In the genomic region with DNA sequence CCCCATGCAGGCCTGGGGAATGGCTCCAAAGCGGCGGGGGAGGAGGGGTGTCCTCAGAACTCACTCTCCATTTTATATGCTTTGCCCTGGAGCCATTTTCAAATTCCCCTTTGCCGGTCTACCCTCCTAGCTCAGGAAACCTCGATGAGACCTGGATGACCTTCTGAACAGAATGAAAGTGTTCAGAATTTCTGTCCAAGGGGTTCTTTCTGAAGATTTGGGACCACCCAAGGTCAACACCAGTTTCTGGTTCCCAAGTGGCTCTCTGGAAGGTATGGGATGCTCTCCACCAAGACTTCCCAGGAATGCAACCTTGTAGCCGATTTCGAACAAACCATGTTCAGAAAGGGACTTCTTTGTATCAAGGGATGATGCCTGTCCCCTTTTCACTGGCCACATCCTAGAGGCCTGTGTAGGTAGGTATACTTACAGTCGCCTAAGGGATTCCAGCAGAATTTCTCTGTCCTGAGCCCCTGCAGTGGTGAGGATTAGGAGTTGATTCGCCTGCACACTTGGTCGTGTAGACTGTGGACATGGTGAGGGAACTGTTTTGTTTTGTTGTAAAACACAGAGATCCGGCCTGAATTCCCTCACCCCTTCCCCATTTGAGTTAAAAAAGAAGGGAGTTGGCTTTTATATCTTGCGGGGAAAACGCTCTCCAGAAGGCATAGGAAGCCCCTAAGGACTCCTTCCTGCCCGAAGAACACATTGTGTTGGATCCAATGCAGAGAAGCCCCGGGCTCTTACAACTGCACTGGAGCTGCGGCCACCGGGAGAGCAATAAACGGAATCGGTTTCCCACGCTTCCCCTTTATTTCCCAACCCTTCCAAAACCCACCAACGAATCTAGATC, we compare ENCODE assay signal across 14 mouse cellular contexts. TPM values are rescaled to one million over a fixed set of nuclear protein-coding genes. Genes with fewer than 3 reads are reported as not detected.
DNase-seq lines count a peak whose midpoint lies in the region; ATAC-seq and TF ChIP-seq lines count a peak whose summit lies in the region.
"Had no signal": no experiment of that assay in that cellular context is flagged by ENCODE, and none has a peak within 500 bp of the region (broad histone marks: within the 10 kb centered on the region; RNA-seq: fewer than 3 reads in every experiment).

No protein-coding gene starts in this region.

- H3K27me3 ChIP-seq in kidney, embryonic 14.5 days (ENCODE audit: control insufficient read depth, insufficient read depth, low read length) = peaks cover 91% of the 10 kb centered on the region
- peaks cover 88% of the 10 kb centered on the region for H3K27me3 ChIP-seq in E14TG2a.4 (ENCODE audit: insufficient read depth, low read length)
- H3K27me3 ChIP-seq in forebrain, postnatal 0 days (ENCODE audit: insufficient read depth, low read length) = peaks cover 45% of the 10 kb centered on the region

- H3K4me2 ChIP-seq in kidney, embryonic 14.5 days (replicated peaks; ENCODE audit: low read depth, low read length) = peak overlapping the region; percentile 90; the same call in 1 of the 2 replicates
- peak overlapping the region; percentile 61 for H3K4me2 ChIP-seq in forebrain, postnatal 0 days (ENCODE audit: low read depth)

- DNase-seq in kidney, postnatal 36 days = no peak
- DNase-seq in R1 (ENCODE audit: low read depth, low spot score) = peak; percentile 35
- no peak for DNase-seq in forebrain, postnatal 0 days
- DNase-seq in spleen, adult 12 weeks (ENCODE audit: low spot score) = no peak
- DNase-seq in frontal cortex, postnatal 14 days (ENCODE audit: low spot score in 2 of 2) = no peak
- no peak for DNase-seq in spleen, postnatal 10 days (ENCODE audit: low spot score in 2 of 2)
- DNase-seq: gastrocnemius, adult 2 months; lung, adult 18-20 months; thymus, postnatal 4 days had no signal

- ATAC-seq in kidney, embryonic 14.5 days (ENCODE audit: low FRiP score, low TSS enrichment) = no peak
- ATAC-seq in forebrain, postnatal 0 days = no peak

- 0 out of 2 replicates have a peak overlapping the region, but pooled peaks have one; percentile 42 for H3K9ac ChIP-seq in kidney, embryonic 14.5 days (ENCODE audit: low read depth, low read length)
- no peak overlapping the region for H3K9ac ChIP-seq in forebrain, postnatal 0 days

- H3K36me3 ChIP-seq in kidney, embryonic 14.5 days (ENCODE audit: control insufficient read depth, insufficient read depth, low read length) = no peaks in the 10 kb centered on the region
- H3K36me3 ChIP-seq in E14TG2a.4 (ENCODE audit: insufficient read depth, low read length) = peaks cover 4% of the 10 kb centered on the region; the same call in 1 of the 2 replicates
- no peaks in the 10 kb centered on the region for H3K36me3 ChIP-seq in forebrain, postnatal 0 days (ENCODE audit: insufficient read depth)

- WGBS in kidney, embryonic 14.5 days = 5% methylated on average over 20 of the region's 20 CpGs
- 16% methylated on average over 20 of the region's 20 CpGs for WGBS in forebrain, postnatal 0 days

- H3K9me3 ChIP-seq in kidney, embryonic 14.5 days (ENCODE audit: control insufficient read depth, low read length) = no peaks in the 10 kb centered on the region
- no peaks in the 10 kb centered on the region for H3K9me3 ChIP-seq in E14TG2a.4 (ENCODE audit: low read length)
- no peaks in the 10 kb centered on the region for H3K9me3 ChIP-seq in forebrain, postnatal 0 days (ENCODE audit: low read length)

- 0 out of 2 replicates have a peak, but pooled peaks cover 7% of the 10 kb centered on the region for H3K4me1 ChIP-seq in kidney, embryonic 14.5 days (ENCODE audit: control insufficient read depth, insufficient read depth, low read length)
- H3K4me1 ChIP-seq in E14TG2a.4 (replicated peaks; ENCODE audit: low read depth, low read length) = peaks cover 64% of the 10 kb centered on the region
- no peaks in the 10 kb centered on the region; the same call in 1 of the 2 replicates for H3K4me1 ChIP-seq in forebrain, postnatal 0 days (ENCODE audit: insufficient read depth)

- no peak overlapping the region for H3K4me3 ChIP-seq in kidney, embryonic 14.5 days (ENCODE audit: low read length)
- peak overlapping the region; percentile 51; the same call in 1 of the 2 replicates for H3K4me3 ChIP-seq in E14TG2a.4 (replicated peaks; ENCODE audit: low read length)
- H3K4me3 ChIP-seq in forebrain, postnatal 0 days (ENCODE audit: low read depth, low read length) = peak overlapping the region; percentile 18; the same call in 1 of the 2 replicates
- H3K4me3 ChIP-seq: gastrocnemius, adult 2 months had no signal

- TF ChIP-seq CTCF in E14TG2a.4 (conservative IDR thresholded peaks at IDR 0.05; ENCODE audit: low read length) = no peak
- no peak for TF ChIP-seq CTCF in forebrain, postnatal 0 days (IDR thresholded peaks at IDR 0.05; ENCODE audit: low read depth)

- H3K27ac ChIP-seq in kidney, embryonic 14.5 days (ENCODE audit: low read depth, low read length) = no peak overlapping the region
- H3K27ac ChIP-seq in forebrain, postnatal 0 days (ENCODE audit: low read depth, low read length) = no peak overlapping the region
- H3K27ac ChIP-seq: gastrocnemius, adult 2 months had no signal

RNA-seq across cellular contexts. Expression of a gene that starts 4.0 kb away (rescaled TPM):
- 13.5 and 25.4 TPM in 2 replicates for polyA plus RNA-seq in kidney, embryonic 14.5 days (2014; fragmentation: Nextera tagmentation; extraction: Ambion mirVana)
- total RNA-seq in forebrain, postnatal 0 days (2014; rRNA removed) = 9.8 and 10.7 TPM in 2 replicates
- polyA plus RNA-seq in forebrain, postnatal 0 days (2015; fragmentation: Nextera tagmentation; extraction: Ambion mirVana) = 7.8 and 16.3 TPM in 2 replicates

RNA-seq across cellular contexts. Expression of a gene that starts 27.0 kb away (rescaled TPM):
- not detected in 2 replicates for polyA plus RNA-seq in kidney, embryonic 14.5 days (2014; fragmentation: Nextera tagmentation; extraction: Ambion mirVana)
- not detected in 2 replicates for total RNA-seq in forebrain, postnatal 0 days (2014; rRNA removed)
- polyA plus RNA-seq in forebrain, postnatal 0 days (2015; fragmentation: Nextera tagmentation; extraction: Ambion mirVana) = not detected in 2 replicates
- total RNA-seq: gastrocnemius, adult 2 months; layer of hippocampus, postnatal 25 days had no signal
- polyA plus RNA-seq: cortical plate, adult 2 months; intestine, embryonic 14.5 days had no signal
